Mouse (Mus musculus): Measurements from ENCODE around the gene Rnf43. TPM values are rescaled to one million over a fixed set of nuclear protein-coding genes. Genes with fewer than 3 reads are reported as not detected.

The Rnf43 gene
- polyA plus RNA-seq, 1 experiment from 2014 or later: 5.5 TPM

GRCm38 (mm10) chr11:87730652-87731310 lies 68.3 kb downstream of the Rnf43 start:
- Histone ChIP-seq H3K4me3 (replicated peaks; ENCODE audit: low read depth, low read length) (no peak overlapping the region), H3K27ac (no peak overlapping the region), H3K4me1 (replicated peaks; ENCODE audit: insufficient read depth, low read length) (no peaks in the 10 kb centered on the region), H3K9ac (ENCODE audit: low read depth, low read length) (no peak overlapping the region), H3K36me3 (ENCODE audit: insufficient read depth, low read length) (no peaks in the 10 kb centered on the region), H3K27me3 (ENCODE audit: insufficient read depth, low read length) (no peaks in the 10 kb centered on the region), H3K4me2 (ENCODE audit: low read length) (no peak overlapping the region), H3K9me3 (replicated peaks; ENCODE audit: low read length) (no peaks in the 10 kb centered on the region)
- no peak for DNase-seq (ENCODE audit: low spot score)
- no peak for TF ChIP-seq CTCF (IDR thresholded peaks at IDR 0.05; ENCODE audit: low read depth)
- no peak for ATAC-seq (replicated peaks; ENCODE audit: low FRiP score, low read depth)
- 82% methylated on average over 10 of the region's 10 CpGs for WGBS

GRCm38 (mm10) chr11:87734346-87734745 lies 71.8 kb downstream of the Rnf43 start:
- no peak overlapping the region for H3K27ac ChIP-seq
- no peak for TF ChIP-seq CTCF (IDR thresholded peaks at IDR 0.05; ENCODE audit: low read depth)
- H3K4me1 ChIP-seq (replicated peaks; ENCODE audit: insufficient read depth, low read length): no peaks in the 10 kb centered on the region
- ATAC-seq (replicated peaks; ENCODE audit: low FRiP score, low read depth) (no peak), DNase-seq (ENCODE audit: low spot score) (no peak)
- 48% methylated on average over 5 of the region's 5 CpGs for WGBS
- no peaks in the 10 kb centered on the region for H3K9me3 ChIP-seq (replicated peaks; ENCODE audit: low read length)
- H3K27me3 ChIP-seq (ENCODE audit: insufficient read depth, low read length): no peaks in the 10 kb centered on the region
- peak overlapping the region; percentile 38; the same call in 1 of the 2 replicates for H3K9ac ChIP-seq (ENCODE audit: low read depth, low read length)
- peak overlapping the region; percentile 23 for H3K4me2 ChIP-seq (ENCODE audit: low read length)
- H3K4me3 ChIP-seq (replicated peaks; ENCODE audit: low read depth, low read length): no peak overlapping the region
- no peaks in the 10 kb centered on the region for H3K36me3 ChIP-seq (ENCODE audit: insufficient read depth, low read length)

GRCm38 (mm10) chr11:87735691-87736090 lies 73.2 kb downstream of the Rnf43 start:
- Histone ChIP-seq H3K9me3 (replicated peaks; ENCODE audit: low read length) (no peaks in the 10 kb centered on the region), H3K27me3 (ENCODE audit: insufficient read depth, low read length) (no peaks in the 10 kb centered on the region), H3K36me3 (ENCODE audit: insufficient read depth, low read length) (0 out of 2 replicates have a peak, but pooled peaks cover 5% of the 10 kb centered on the region), H3K27ac (no peak overlapping the region), H3K4me1 (replicated peaks; ENCODE audit: insufficient read depth, low read length) (no peaks in the 10 kb centered on the region), H3K9ac (ENCODE audit: low read depth, low read length) (no peak overlapping the region), H3K4me3 (replicated peaks; ENCODE audit: low read depth, low read length) (no peak overlapping the region), H3K4me2 (ENCODE audit: low read length) (no peak overlapping the region)
- no peak for ATAC-seq (replicated peaks; ENCODE audit: low FRiP score, low read depth)
- no peak for TF ChIP-seq CTCF (IDR thresholded peaks at IDR 0.05; ENCODE audit: low read depth)
- DNase-seq (ENCODE audit: low spot score): no peak
- 84% methylated on average over 6 of the region's 6 CpGs for WGBS

GRCm38 (mm10) chr11:87736647-87737134 lies 74.2 kb downstream of the Rnf43 start:
- Histone ChIP-seq H3K4me3 (replicated peaks; ENCODE audit: low read depth, low read length) (peak overlapping the region; percentile 92), H3K36me3 (ENCODE audit: insufficient read depth, low read length) (0 out of 2 replicates have a peak, but pooled peaks cover 6% of the 10 kb centered on the region), H3K27ac (peak overlapping the region; percentile 78), H3K9ac (ENCODE audit: low read depth, low read length) (peak overlapping the region; percentile 69), H3K9me3 (replicated peaks; ENCODE audit: low read length) (no peaks in the 10 kb centered on the region), H3K27me3 (ENCODE audit: insufficient read depth, low read length) (no peaks in the 10 kb centered on the region), H3K4me2 (ENCODE audit: low read length) (peak overlapping the region; percentile 95), H3K4me1 (replicated peaks; ENCODE audit: insufficient read depth, low read length) (no peaks in the 10 kb centered on the region)
- ATAC-seq (replicated peaks; ENCODE audit: low FRiP score, low read depth) (peak; percentile 46), DNase-seq (ENCODE audit: low spot score) (peak; percentile 92)
- TF ChIP-seq CTCF (IDR thresholded peaks at IDR 0.05; ENCODE audit: low read depth): no peak
- under 1% methylated on average over 31 of the region's 31 CpGs for WGBS

GRCm38 (mm10) chr11:87737175-87737740 lies 74.7 kb downstream of the Rnf43 start, which contains the start of gene Supt4a:
Supt4a (plus strand) TSS chr11:87737552.
- peak within 1 kb of the TSS; percentile 95 for H3K4me2 ChIP-seq (ENCODE audit: low read length)
- H3K9ac ChIP-seq (ENCODE audit: low read depth, low read length): peak within 1 kb of the TSS; percentile 88
- H3K4me3 ChIP-seq (replicated peaks; ENCODE audit: low read depth, low read length): peak within 1 kb of the TSS; percentile 92
- no peaks in the 10 kb centered on the region for H3K4me1 ChIP-seq (replicated peaks; ENCODE audit: insufficient read depth, low read length)
- H3K27ac ChIP-seq: peak within 1 kb of the TSS; percentile 86
- H3K9me3 ChIP-seq (replicated peaks; ENCODE audit: low read length): no peaks in the 10 kb centered on the region
- 0 out of 2 replicates have a peak, but pooled peaks cover 10% of the 10 kb centered on the region for H3K36me3 ChIP-seq (ENCODE audit: insufficient read depth, low read length)
- under 1% methylated on average over 57 of the region's 57 CpGs for WGBS
- H3K27me3 ChIP-seq (ENCODE audit: insufficient read depth, low read length): no peaks in the 10 kb centered on the region
- DNase-seq (ENCODE audit: low spot score): peak; percentile 96
- TF ChIP-seq CTCF (IDR thresholded peaks at IDR 0.05; ENCODE audit: low read depth): no peak
- ATAC-seq (replicated peaks; ENCODE audit: low FRiP score, low read depth): peak; percentile 91

- Histone ChIP-seq H3K27me3 (ENCODE audit: insufficient read depth, low read length) (no peaks in the 10 kb centered on the region), H3K4me2 (ENCODE audit: low read length) (no peak overlapping the region), H3K4me3 (replicated peaks; ENCODE audit: low read depth, low read length) (no peak overlapping the region), H3K9me3 (replicated peaks; ENCODE audit: low read length) (no peaks in the 10 kb centered on the region), H3K36me3 (ENCODE audit: insufficient read depth, low read length) (peaks cover 26% of the 10 kb centered on the region; the same call in 1 of the 2 replicates), H3K27ac (no peak overlapping the region), H3K4me1 (replicated peaks; ENCODE audit: insufficient read depth, low read length) (no peaks in the 10 kb centered on the region), H3K9ac (ENCODE audit: low read depth, low read length) (no peak overlapping the region)
- no peak for DNase-seq (ENCODE audit: low spot score)
- ATAC-seq (replicated peaks; ENCODE audit: low FRiP score, low read depth): no peak
- WGBS: 97% methylated on average over 3 of the region's 3 CpGs
- TF ChIP-seq CTCF (IDR thresholded peaks at IDR 0.05; ENCODE audit: low read depth): no peak
Observed at GRCm38 (mm10) chr11:87743691-87744090, 81.2 kb downstream of the Rnf43 start.

All from kidney, postnatal 0 days (tissue).